Mouse (Mus musculus): ENCODE measurements around the gene Ablim1. TPM values are rescaled to one million over a fixed set of nuclear protein-coding genes. Genes with fewer than 3 reads are reported as not detected.

Gene Ablim1
- polyA plus RNA-seq, 1 experiment: 12.2 TPM

- Histone ChIP-seq H3K27me3 (ENCODE audit: control insufficient read depth, insufficient read depth, low read length, poor library complexity, severe bottlenecking) (no peaks in the 10 kb centered on the region), H3K9ac (ENCODE audit: low read depth, poor library complexity, severe bottlenecking) (peak overlapping the region; percentile 98), H3K9me3 (replicated peaks; ENCODE audit: control insufficient read depth, insufficient read depth, low read length, poor library complexity, severe bottlenecking) (no peaks in the 10 kb centered on the region), H3K4me3 (ENCODE audit: low read depth, low read length) (peak overlapping the region; percentile 99), H3K27ac (ENCODE audit: insufficient read depth, low read length) (peak overlapping the region; percentile 80), H3K36me3 (ENCODE audit: control insufficient read depth, insufficient read depth, low read length, poor library complexity, severe bottlenecking) (no peaks in the 10 kb centered on the region), H3K4me1 (ENCODE audit: control insufficient read depth, insufficient read depth, low read length) (peaks cover 7% of the 10 kb centered on the region)
- no peak for TF ChIP-seq EP300 (IDR thresholded peaks at IDR 0.05; ENCODE audit: insufficient read depth, low read depth, low read length)
- TF ChIP-seq CTCF (IDR thresholded peaks at IDR 0.05; ENCODE audit: low read depth, low read length): no peak
- TF ChIP-seq POLR2A (IDR thresholded peaks at IDR 0.05; ENCODE audit: insufficient read depth, low read length): no peak
Observed at GRCm38 (mm10) chr19:57361131-57361938, 46.6 kb upstream of the Ablim1 start.

GRCm38 (mm10) chr19:57360341-57361130, 45.8 kb upstream of the Ablim1 start, which contains the start of gene Fam160b1:
Gene Fam160b1, plus strand, starts transcription at chr19:57360680.
- 0 out of 2 replicates have a peak, but pooled peaks have one; percentile 50 for TF ChIP-seq EP300 (IDR thresholded peaks at IDR 0.05; ENCODE audit: insufficient read depth, low read depth, low read length)
- TF ChIP-seq POLR2A (IDR thresholded peaks at IDR 0.05; ENCODE audit: insufficient read depth, low read length): peak; percentile 88
- TF ChIP-seq CTCF (IDR thresholded peaks at IDR 0.05; ENCODE audit: low read depth, low read length): peak; percentile 59
- H3K9me3 ChIP-seq (replicated peaks; ENCODE audit: control insufficient read depth, insufficient read depth, low read length, poor library complexity, severe bottlenecking): no peaks in the 10 kb centered on the region
- H3K9ac ChIP-seq (ENCODE audit: low read depth, poor library complexity, severe bottlenecking): peak within 1 kb of the TSS; percentile 98
- peaks cover 8% of the 10 kb centered on the region for H3K4me1 ChIP-seq (ENCODE audit: control insufficient read depth, insufficient read depth, low read length)
- H3K4me3 ChIP-seq (ENCODE audit: low read depth, low read length): peak within 1 kb of the TSS; percentile 99
- H3K27ac ChIP-seq (ENCODE audit: insufficient read depth, low read length): peak within 1 kb of the TSS; percentile 91
- H3K27me3 ChIP-seq (ENCODE audit: control insufficient read depth, insufficient read depth, low read length, poor library complexity, severe bottlenecking): no peaks in the 10 kb centered on the region
- no peaks in the 10 kb centered on the region for H3K36me3 ChIP-seq (ENCODE audit: control insufficient read depth, insufficient read depth, low read length, poor library complexity, severe bottlenecking)

GRCm38 (mm10) chr19:57359701-57360326, 45.1 kb upstream of the Ablim1 start:
- peaks cover 5% of the 10 kb centered on the region for H3K4me1 ChIP-seq (ENCODE audit: control insufficient read depth, insufficient read depth, low read length)
- H3K9ac ChIP-seq (ENCODE audit: low read depth, poor library complexity, severe bottlenecking): peak overlapping the region; percentile 88
- H3K4me3 ChIP-seq (ENCODE audit: low read depth, low read length): peak overlapping the region; percentile 86
- H3K36me3 ChIP-seq (ENCODE audit: control insufficient read depth, insufficient read depth, low read length, poor library complexity, severe bottlenecking): no peaks in the 10 kb centered on the region
- TF ChIP-seq EP300 (IDR thresholded peaks at IDR 0.05; ENCODE audit: insufficient read depth, low read depth, low read length) (no peak), CTCF (IDR thresholded peaks at IDR 0.05; ENCODE audit: low read depth, low read length) (no peak), POLR2A (IDR thresholded peaks at IDR 0.05; ENCODE audit: insufficient read depth, low read length) (no peak)
- H3K27ac ChIP-seq (ENCODE audit: insufficient read depth, low read length): peak overlapping the region; percentile 91
- H3K9me3 ChIP-seq (replicated peaks; ENCODE audit: control insufficient read depth, insufficient read depth, low read length, poor library complexity, severe bottlenecking): no peaks in the 10 kb centered on the region
- H3K27me3 ChIP-seq (ENCODE audit: control insufficient read depth, insufficient read depth, low read length, poor library complexity, severe bottlenecking): no peaks in the 10 kb centered on the region

- H3K27ac ChIP-seq (ENCODE audit: insufficient read depth, low read length): peak overlapping the region; percentile 62
- peak overlapping the region; percentile 88 for H3K9ac ChIP-seq (ENCODE audit: low read depth, poor library complexity, severe bottlenecking)
- TF ChIP-seq CTCF (IDR thresholded peaks at IDR 0.05; ENCODE audit: low read depth, low read length) (no peak), POLR2A (IDR thresholded peaks at IDR 0.05; ENCODE audit: insufficient read depth, low read length) (no peak), EP300 (IDR thresholded peaks at IDR 0.05; ENCODE audit: insufficient read depth, low read depth, low read length) (no peak)
- H3K36me3 ChIP-seq (ENCODE audit: control insufficient read depth, insufficient read depth, low read length, poor library complexity, severe bottlenecking): no peaks in the 10 kb centered on the region
- H3K27me3 ChIP-seq (ENCODE audit: control insufficient read depth, insufficient read depth, low read length, poor library complexity, severe bottlenecking): no peaks in the 10 kb centered on the region
- peak overlapping the region; percentile 48 for H3K4me3 ChIP-seq (ENCODE audit: low read depth, low read length)
- H3K4me1 ChIP-seq (ENCODE audit: control insufficient read depth, insufficient read depth, low read length): peaks cover 4% of the 10 kb centered on the region
- no peaks in the 10 kb centered on the region for H3K9me3 ChIP-seq (replicated peaks; ENCODE audit: control insufficient read depth, insufficient read depth, low read length, poor library complexity, severe bottlenecking)
Observed at GRCm38 (mm10) chr19:57358836-57359598, 44.3 kb upstream of the Ablim1 start.

GRCm38 (mm10) chr19:57358322-57358721, 43.6 kb upstream of the Ablim1 start:
- Histone ChIP-seq H3K27me3 (ENCODE audit: control insufficient read depth, insufficient read depth, low read length, poor library complexity, severe bottlenecking) (no peaks in the 10 kb centered on the region), H3K36me3 (ENCODE audit: control insufficient read depth, insufficient read depth, low read length, poor library complexity, severe bottlenecking) (no peaks in the 10 kb centered on the region), H3K4me1 (ENCODE audit: control insufficient read depth, insufficient read depth, low read length) (peaks cover 5% of the 10 kb centered on the region), H3K9ac (ENCODE audit: low read depth, poor library complexity, severe bottlenecking) (peak overlapping the region; percentile 88), H3K4me3 (ENCODE audit: low read depth, low read length) (peak overlapping the region; percentile 87), H3K27ac (ENCODE audit: insufficient read depth, low read length) (peak overlapping the region; percentile 62), H3K9me3 (replicated peaks; ENCODE audit: control insufficient read depth, insufficient read depth, low read length, poor library complexity, severe bottlenecking) (no peaks in the 10 kb centered on the region)
- TF ChIP-seq EP300 (IDR thresholded peaks at IDR 0.05; ENCODE audit: insufficient read depth, low read depth, low read length): 0 out of 2 replicates have a peak, but pooled peaks have one; percentile 26
- TF ChIP-seq CTCF (IDR thresholded peaks at IDR 0.05; ENCODE audit: low read depth, low read length): peak; percentile 83
- peak; percentile 56 for TF ChIP-seq POLR2A (IDR thresholded peaks at IDR 0.05; ENCODE audit: insufficient read depth, low read length)
